Mouse (Mus musculus): ENCODE data around the gene Dstyk.

Dstyk gene

GRCm38 (mm10) chr1:132417319-132418251 is at the start of gene Dstyk:
Dstyk (plus strand) TSS chr1:132417555.
- DNase-seq (ENCODE audit: low read depth), result peak; percentile 90

- peak; percentile 72 for DNase-seq (ENCODE audit: low read depth)
Observed at GRCm38 (mm10) chr1:132367692-132368506, 49.5 kb upstream of the Dstyk start.

GRCm38 (mm10) chr1:132370681-132371173 is 46.6 kb upstream of the Dstyk start:
- DNase-seq (ENCODE audit: low read depth), result no peak

- DNase-seq (ENCODE audit: low read depth), result no peak
Observed at GRCm38 (mm10) chr1:132371298-132372081, 45.9 kb upstream of the Dstyk start.

- no peak for DNase-seq (ENCODE audit: low read depth)
Observed at GRCm38 (mm10) chr1:132372354-132372753, 45.0 kb upstream of the Dstyk start.

GRCm38 (mm10) chr1:132372896-132373534 is 44.3 kb upstream of the Dstyk start:
- DNase-seq (ENCODE audit: low read depth), result no peak

GRCm38 (mm10) chr1:132374140-132374872 is 43.0 kb upstream of the Dstyk start:
- no peak for DNase-seq (ENCODE audit: low read depth)

GRCm38 (mm10) chr1:132374873-132375244 is 42.5 kb upstream of the Dstyk start:
- DNase-seq (ENCODE audit: low read depth), result no peak

GRCm38 (mm10) chr1:132375256-132375655 is 42.1 kb upstream of the Dstyk start:
- no peak for DNase-seq (ENCODE audit: low read depth)

- DNase-seq (ENCODE audit: low read depth), result no peak
Observed at GRCm38 (mm10) chr1:132376211-132377054, 40.9 kb upstream of the Dstyk start.

- no peak for DNase-seq (ENCODE audit: low read depth)
Observed at GRCm38 (mm10) chr1:132377055-132377365, 40.3 kb upstream of the Dstyk start.

GRCm38 (mm10) chr1:132377811-132378210 is 39.5 kb upstream of the Dstyk start:
- no peak for DNase-seq (ENCODE audit: low read depth)

- no peak for DNase-seq (ENCODE audit: low read depth)
Observed at GRCm38 (mm10) chr1:132380550-132381100, 36.7 kb upstream of the Dstyk start.

- no peak for DNase-seq (ENCODE audit: low read depth)
Observed at GRCm38 (mm10) chr1:132381929-132382328, 35.4 kb upstream of the Dstyk start.

- DNase-seq (ENCODE audit: low read depth), result no peak
Observed at GRCm38 (mm10) chr1:132384001-132384554, 33.3 kb upstream of the Dstyk start.

- DNase-seq (ENCODE audit: low read depth), result no peak
Observed at GRCm38 (mm10) chr1:132385266-132385665, 32.1 kb upstream of the Dstyk start.

- no peak for DNase-seq (ENCODE audit: low read depth)
Observed at GRCm38 (mm10) chr1:132385711-132386110, 31.6 kb upstream of the Dstyk start.

GRCm38 (mm10) chr1:132386266-132386665 is 31.1 kb upstream of the Dstyk start:
- DNase-seq (ENCODE audit: low read depth), result no peak

GRCm38 (mm10) chr1:132387943-132388342 is 29.4 kb upstream of the Dstyk start:
- DNase-seq (ENCODE audit: low read depth), result no peak

Measured in naive thymus-derived CD4-positive, alpha-beta T cell, adult 2 months (primary cell).